Mouse (Mus musculus) neural tube, embryonic 10.5 days (tissue): ENCODE measurements around the gene 1700012B07Rik.

ENCODE experiments used
- DNase-seq: peaks from one replicate; pipeline ENCODE4 v3.0.0-alpha.2; 2017; ENCODE audit warnings: low spot score; ENCODE audit errors: extremely low spot score

1700012B07Rik gene

GRCm38 (mm10) chr11:109751636-109752603 lies 75.9 kb downstream of the 1700012B07Rik start:
- DNase-seq, result no peak

GRCm38 (mm10) chr11:109745210-109745609 lies 82.6 kb downstream of the 1700012B07Rik start:
- no peak for DNase-seq

GRCm38 (mm10) chr11:109737967-109738366 lies 89.9 kb downstream of the 1700012B07Rik start:
- DNase-seq, result no peak
